Mouse (Mus musculus): ENCODE measurements around the gene Selenow.

DNA sequence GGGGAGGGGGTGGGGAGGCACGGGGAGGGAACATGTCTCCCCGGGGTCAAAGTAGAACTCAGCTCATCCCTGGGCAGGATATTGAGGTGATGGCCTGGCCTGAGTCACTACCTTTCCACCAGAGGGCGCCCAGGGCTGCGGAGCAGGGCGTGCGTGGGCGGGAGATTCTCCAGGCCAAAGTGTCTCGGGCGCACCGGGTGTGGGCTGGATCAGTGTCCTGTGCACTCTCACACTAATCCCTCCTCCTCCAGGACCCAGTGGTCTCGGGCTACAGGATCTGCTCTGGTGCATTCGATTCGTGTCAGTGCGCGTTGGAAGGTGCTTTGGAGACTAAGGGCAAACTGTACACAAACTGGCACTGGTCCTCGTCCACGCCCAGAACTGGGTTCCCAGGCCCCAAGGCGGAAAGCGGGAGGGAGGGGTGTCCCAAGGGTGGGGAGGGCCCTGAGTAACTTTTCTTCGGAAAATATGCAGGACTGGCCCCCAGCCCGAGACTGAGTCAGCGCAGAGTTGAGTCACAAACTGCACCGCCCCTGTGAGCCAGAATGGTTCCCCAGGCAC lies 26.3 kb upstream of the Selenow start:
- peak; percentile 83 for TF ChIP-seq CTCF (IDR thresholded peaks at IDR 0.05; ENCODE audit: borderline replicate concordance, control insufficient read depth, extremely low read depth, insufficient read depth, low read length, poor library complexity)
- TF ChIP-seq POLR2A (IDR thresholded peaks at IDR 0.05; ENCODE audit: control insufficient read depth, extremely low read depth, insufficient read depth, low read length, poor library complexity), result no peak

All from thymus, adult 2 months (tissue).